Mouse (Mus musculus) spleen, embryonic (tissue): ENCODE data around the gene Creg1.

Experiments
- CTCF ChIA-PET: fragments of 350-600 bp; sonication (Branson Sonifier 250); formaldehyde crosslinking; loops from one replicate; lab custom pipeline; 2022; lab: Charles Lee

The Creg1 gene

GRCm38 (mm10) chr1:165748053-165748452 is 15.5 kb upstream of the Creg1 start:
- CTCF ChIA-PET = no interaction called here

- CTCF ChIA-PET = no interaction called here
These were observed 12.4 kb upstream of the Creg1 start for GRCm38 (mm10) chr1:165751142-165751541.

- CTCF ChIA-PET = no interaction called here
These were observed 11.7 kb upstream of the Creg1 start for GRCm38 (mm10) chr1:165751838-165752237.

- CTCF ChIA-PET = no interaction called here
These were observed 9.3 kb upstream of the Creg1 start for GRCm38 (mm10) chr1:165754205-165754604.

- CTCF ChIA-PET = no interaction called here
These were observed 8.4 kb upstream of the Creg1 start for GRCm38 (mm10) chr1:165755194-165755593.

- CTCF ChIA-PET = interaction anchor here (0.7 kb wide), 1 partner anchor 1303 kb away, joined by 3 read pairs; the partner anchor contains the start of gene Atp1b1
These were observed 1.8 kb upstream of the Creg1 start for GRCm38 (mm10) chr1:165761522-165762305.

- CTCF ChIA-PET = interaction anchor here (0.7 kb wide), 1 partner anchor 18 kb away, joined by 3 read pairs; no protein-coding TSS in a partner anchor
These were observed 1.0 kb upstream of the Creg1 start for GRCm38 (mm10) chr1:165762498-165762897.

- CTCF ChIA-PET = interaction anchor here (0.7 kb wide), 1 partner anchor 17 kb away, joined by 3 read pairs; no protein-coding TSS in a partner anchor
These were observed 472 bp upstream of the Creg1 start for GRCm38 (mm10) chr1:165762914-165763634.

- CTCF ChIA-PET = no interaction called here
These were observed 1.0 kb downstream of the Creg1 start for GRCm38 (mm10) chr1:165764571-165764970.

- CTCF ChIA-PET = interaction anchor here (0.7 kb wide), 1 partner anchor 86 kb away, joined by 3 read pairs; no protein-coding TSS in a partner anchor
These were observed 1.5 kb downstream of the Creg1 start for GRCm38 (mm10) chr1:165765041-165765440.

- CTCF ChIA-PET = no interaction called here
These were observed 2.2 kb downstream of the Creg1 start for GRCm38 (mm10) chr1:165765651-165766294.

- CTCF ChIA-PET = no interaction called here
These were observed 2.8 kb downstream of the Creg1 start for GRCm38 (mm10) chr1:165766295-165766890.

- CTCF ChIA-PET = interaction anchor here (0.7 kb wide), 1 partner anchor 96 kb away, joined by 6 read pairs; no protein-coding TSS in a partner anchor
These were observed 5.5 kb downstream of the Creg1 start for GRCm38 (mm10) chr1:165768894-165769512.

- CTCF ChIA-PET = no interaction called here
These were observed 6.7 kb downstream of the Creg1 start for GRCm38 (mm10) chr1:165770181-165770759.

- CTCF ChIA-PET = interaction anchor here (0.7 kb wide), 1 partner anchor 9 kb away, joined by 3 read pairs; no protein-coding TSS in a partner anchor
These were observed 7.9 kb downstream of the Creg1 start for GRCm38 (mm10) chr1:165771491-165771897.

GRCm38 (mm10) chr1:165771998-165772397 is 8.5 kb downstream of the Creg1 start:
- CTCF ChIA-PET = interaction anchor here (0.7 kb wide), 1 partner anchor 9 kb away, joined by 3 read pairs; no protein-coding TSS in a partner anchor

GRCm38 (mm10) chr1:165775518-165776294 is 12.2 kb downstream of the Creg1 start:
- CTCF ChIA-PET = no interaction called here

- CTCF ChIA-PET = interaction anchor here (0.5 to 1.7 kb wide), 9 partner anchors 8 to 338 kb away, joined by 3 to 9 read pairs (median 3); no protein-coding TSS in a partner anchor
These were observed 16.5 kb downstream of the Creg1 start for GRCm38 (mm10) chr1:165779954-165780585.

GRCm38 (mm10) chr1:165780586-165781111 is 17.1 kb downstream of the Creg1 start:
- CTCF ChIA-PET = interaction anchor here (0.5 to 1.7 kb wide), 8 partner anchors 9 to 337 kb away, joined by 3 to 9 read pairs (median 3); no protein-coding TSS in a partner anchor
